Mouse (Mus musculus) cerebellum, adult 2 months (tissue): ENCODE measurements at regions not wholly inside any gene's neighbourhood (a gene's known extent, or its start where the extent isn't known, plus 50 kb on each side); places are given as distances from the start of the nearest gene placed in this dataset.

Experiments
- CTCF ChIP-seq: fragments of 200-500 bp; IDR thresholded peaks from 2 replicates; pipeline ENCODE4 v1.5.1; 2011; ENCODE audit warnings: low read depth, mild to moderate bottlenecking, control low read depth, low read length, moderate library complexity, borderline replicate concordance; ENCODE audit not compliant: insufficient read depth
- POLR2A ChIP-seq: fragments of 200-500 bp; IDR thresholded peaks from 2 replicates; pipeline ENCODE4 v1.6.1; 2011; ENCODE audit warnings: low read length, control low read depth, borderline replicate concordance; ENCODE audit not compliant: insufficient read depth

- TF ChIP-seq CTCF (no peak), POLR2A (no peak)
Observed at GRCm38 (mm10) chr1:75630287-75630686, 84.2 kb downstream of the Slc4a3 start.
